Mouse (Mus musculus) embryonic fibroblast, embryonic 13.5 days (primary cell): ENCODE data around the gene 9330182O14Rik.

Source experiments
- CTCF ChIP-seq: IDR thresholded peaks from 2 replicates; pipeline ENCODE4 v1.5.1; 2011; ENCODE audit warnings: mild to moderate bottlenecking, control low read depth, low read length, moderate library complexity, borderline replicate concordance; ENCODE audit not compliant: insufficient read depth
- POLR2A ChIP-seq: IDR thresholded peaks from 2 replicates; pipeline ENCODE4 v1.6.1; 2011; ENCODE audit warnings: low read depth, mild to moderate bottlenecking, control low read depth, low read length, moderate library complexity

DNA sequence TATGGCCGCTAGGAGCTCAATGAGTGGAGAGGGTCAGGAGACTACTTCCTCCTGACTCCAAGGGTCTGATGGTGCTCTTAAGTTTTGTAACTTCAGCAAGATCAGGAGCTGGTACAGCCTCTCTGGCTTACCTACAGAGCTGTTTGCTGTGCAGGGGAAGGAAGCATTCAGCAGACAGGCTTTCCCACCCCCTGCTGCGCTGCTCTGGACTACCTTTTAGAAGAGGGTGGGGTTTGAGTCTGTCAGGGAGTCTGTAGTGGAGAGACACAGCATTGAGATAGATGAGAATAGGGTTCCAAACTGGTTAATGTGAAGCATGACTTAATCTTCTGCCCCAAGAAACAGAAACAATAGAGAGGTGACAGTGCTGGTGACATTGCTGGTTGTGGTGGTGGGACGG, 17.8 kb upstream of the 9330182O14Rik start:
- TF ChIP-seq CTCF = no peak
- no peak for TF ChIP-seq POLR2A
